Mouse (Mus musculus): ENCODE measurements at regions not wholly inside any gene's neighbourhood (a gene's known extent, or its start where the extent isn't known, plus 50 kb on each side); places are given as distances from the start of the nearest gene placed in this dataset.

DNA sequence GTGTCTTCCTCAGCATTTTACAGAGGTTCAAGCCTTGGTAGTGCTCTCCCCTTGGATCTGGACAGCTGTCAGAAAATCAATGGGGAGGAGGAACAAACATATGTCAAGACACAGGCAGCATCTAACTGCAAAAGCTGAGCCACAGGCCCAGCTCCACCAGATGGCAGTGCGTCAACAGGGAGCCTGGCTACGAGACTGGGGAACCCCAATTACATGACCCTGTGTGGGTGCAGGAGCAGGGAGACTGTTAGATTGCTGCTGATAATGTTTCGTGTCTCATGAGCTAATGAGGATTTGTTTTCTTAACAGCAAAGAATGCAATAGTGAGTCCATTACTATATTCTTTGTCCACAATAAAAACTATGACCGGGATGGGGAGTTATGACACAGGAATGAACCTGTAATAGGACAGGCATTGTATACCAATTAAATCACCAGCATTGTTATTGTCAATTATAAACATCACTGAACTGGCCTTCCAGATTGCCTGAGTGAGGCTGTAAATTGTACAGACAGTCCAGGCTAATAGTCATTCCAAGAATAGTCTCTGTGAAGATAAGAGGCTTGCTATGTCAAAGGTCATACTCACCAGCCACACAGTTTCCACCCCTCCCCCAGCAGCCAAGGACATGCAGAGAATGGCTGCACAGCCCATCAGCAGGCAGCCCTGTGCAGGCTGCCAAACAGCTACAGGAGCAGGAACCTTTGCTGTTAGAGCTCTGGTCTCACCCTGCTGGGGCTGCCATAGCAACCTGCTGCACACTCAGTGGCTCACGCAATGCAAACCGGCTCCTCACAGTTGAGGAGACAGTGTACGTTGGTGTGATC is 58.8 kb upstream of the Barx2 start:
- Histone ChIP-seq H3K4me2 (replicated peaks) (no peak overlapping the region), H3K4me3 (no peak overlapping the region), H3K9me3 (no peaks in the 10 kb centered on the region), H3K9ac (no peak overlapping the region), H3K27ac (no peak overlapping the region), H3K36me3 (no peaks in the 10 kb centered on the region), H3K27me3 (no peaks in the 10 kb centered on the region), H3K4me1 (no peaks in the 10 kb centered on the region; the same call in 1 of the 2 replicates)
- 15% methylated on average over 7 of the region's 7 CpGs for WGBS
- peak; percentile 72 for ATAC-seq (ENCODE audit: insufficient number of reproducible peaks, insufficient read depth, low FRiP score, low TSS enrichment)

- Histone ChIP-seq H3K4me1 (no peaks in the 10 kb centered on the region; the same call in 1 of the 2 replicates), H3K9ac (no peak overlapping the region), H3K36me3 (no peaks in the 10 kb centered on the region), H3K4me2 (replicated peaks) (no peak overlapping the region), H3K27ac (no peak overlapping the region), H3K4me3 (no peak overlapping the region), H3K9me3 (no peaks in the 10 kb centered on the region), H3K27me3 (no peaks in the 10 kb centered on the region)
- 53% methylated on average over 6 of the region's 6 CpGs for WGBS
- ATAC-seq (ENCODE audit: insufficient number of reproducible peaks, insufficient read depth, low FRiP score, low TSS enrichment), result no peak
These were observed 59.3 kb upstream of the Barx2 start for GRCm38 (mm10) chr9:31972629-31972993.

DNA sequence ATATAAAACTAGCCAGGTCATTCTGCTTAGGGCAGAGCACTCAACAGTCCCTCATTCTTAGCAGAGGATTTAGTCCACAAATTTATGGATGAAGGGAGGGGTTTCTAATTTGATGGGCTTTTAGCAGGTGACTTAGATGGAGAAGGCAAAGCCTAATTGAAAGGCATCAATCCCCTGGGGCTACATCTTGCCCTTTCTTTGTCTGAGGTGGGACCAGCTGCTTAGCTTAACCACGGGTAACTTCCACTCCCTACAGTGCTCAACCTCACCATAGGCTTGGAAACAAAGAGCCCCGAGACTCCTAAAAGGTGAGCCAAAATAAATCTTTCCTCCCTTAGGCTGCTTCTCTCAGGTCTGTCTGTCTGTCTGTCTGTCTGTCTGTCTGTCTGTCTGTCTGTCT is 62.9 kb upstream of the Barx2 start:
- no peaks in the 10 kb centered on the region for H3K36me3 ChIP-seq
- no peak overlapping the region for H3K27ac ChIP-seq

GRCm38 (mm10) chr9:31978071-31978470 is 64.8 kb upstream of the Barx2 start:
- WGBS, result 66% methylated on average over 2 of the region's 2 CpGs
- H3K4me3 ChIP-seq, result no peak overlapping the region
- no peak overlapping the region for H3K27ac ChIP-seq
- no peaks in the 10 kb centered on the region for H3K4me1 ChIP-seq
- H3K36me3 ChIP-seq, result no peaks in the 10 kb centered on the region
- no peak for ATAC-seq (ENCODE audit: insufficient number of reproducible peaks, insufficient read depth, low FRiP score, low TSS enrichment)
- H3K4me2 ChIP-seq (replicated peaks), result no peak overlapping the region
- no peak overlapping the region for H3K9ac ChIP-seq
- no peaks in the 10 kb centered on the region for H3K27me3 ChIP-seq
- H3K9me3 ChIP-seq, result peaks cover 4% of the 10 kb centered on the region; the same call in 1 of the 2 replicates

More for the DNA sequence above, 62.9 kb upstream of the Barx2 start:
- Histone ChIP-seq H3K27me3 (no peaks in the 10 kb centered on the region), H3K9ac (no peak overlapping the region), H3K4me3 (no peak overlapping the region), H3K4me2 (replicated peaks) (no peak overlapping the region), H3K4me1 (no peaks in the 10 kb centered on the region; the same call in 1 of the 2 replicates), H3K9me3 (peaks cover 4% of the 10 kb centered on the region; the same call in 1 of the 2 replicates)
- no peak for ATAC-seq (ENCODE audit: insufficient number of reproducible peaks, insufficient read depth, low FRiP score, low TSS enrichment)
- WGBS, result 39% methylated on average over 2 of the region's 2 CpGs

- Histone ChIP-seq H3K36me3 (no peaks in the 10 kb centered on the region), H3K4me2 (replicated peaks) (no peak overlapping the region), H3K9ac (no peak overlapping the region), H3K27ac (no peak overlapping the region), H3K4me1 (0 out of 2 replicates have a peak, but pooled peaks cover 3% of the 10 kb centered on the region), H3K4me3 (no peak overlapping the region), H3K27me3 (no peaks in the 10 kb centered on the region), H3K9me3 (peaks cover 4% of the 10 kb centered on the region; the same call in 1 of the 2 replicates)
- ATAC-seq (ENCODE audit: insufficient number of reproducible peaks, insufficient read depth, low FRiP score, low TSS enrichment), result no peak
- 89% methylated on average over 3 of the region's 3 CpGs for WGBS
These were observed 65.9 kb upstream of the Barx2 start for GRCm38 (mm10) chr9:31979211-31979610.

DNA sequence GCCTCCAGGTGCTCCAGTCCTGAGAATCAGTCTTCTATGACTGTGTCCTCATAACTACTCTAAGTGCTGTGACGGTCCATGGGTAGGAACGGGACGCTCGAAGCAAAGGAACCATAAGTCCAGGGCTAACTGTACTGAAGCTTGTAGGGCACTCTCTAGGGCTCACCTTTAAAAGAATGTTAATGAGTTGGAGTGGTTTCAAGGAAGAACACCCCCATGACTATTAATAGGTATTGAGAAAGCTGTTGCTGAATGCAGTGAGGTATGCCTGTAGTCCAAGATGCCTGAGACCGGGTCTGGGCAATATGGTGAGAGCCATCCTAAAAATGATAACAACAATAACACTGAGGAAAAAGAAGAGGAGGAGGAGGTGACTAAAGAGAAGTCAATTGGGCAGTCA is 67.2 kb upstream of the Barx2 start:
- no peak overlapping the region for H3K9ac ChIP-seq

DNA sequence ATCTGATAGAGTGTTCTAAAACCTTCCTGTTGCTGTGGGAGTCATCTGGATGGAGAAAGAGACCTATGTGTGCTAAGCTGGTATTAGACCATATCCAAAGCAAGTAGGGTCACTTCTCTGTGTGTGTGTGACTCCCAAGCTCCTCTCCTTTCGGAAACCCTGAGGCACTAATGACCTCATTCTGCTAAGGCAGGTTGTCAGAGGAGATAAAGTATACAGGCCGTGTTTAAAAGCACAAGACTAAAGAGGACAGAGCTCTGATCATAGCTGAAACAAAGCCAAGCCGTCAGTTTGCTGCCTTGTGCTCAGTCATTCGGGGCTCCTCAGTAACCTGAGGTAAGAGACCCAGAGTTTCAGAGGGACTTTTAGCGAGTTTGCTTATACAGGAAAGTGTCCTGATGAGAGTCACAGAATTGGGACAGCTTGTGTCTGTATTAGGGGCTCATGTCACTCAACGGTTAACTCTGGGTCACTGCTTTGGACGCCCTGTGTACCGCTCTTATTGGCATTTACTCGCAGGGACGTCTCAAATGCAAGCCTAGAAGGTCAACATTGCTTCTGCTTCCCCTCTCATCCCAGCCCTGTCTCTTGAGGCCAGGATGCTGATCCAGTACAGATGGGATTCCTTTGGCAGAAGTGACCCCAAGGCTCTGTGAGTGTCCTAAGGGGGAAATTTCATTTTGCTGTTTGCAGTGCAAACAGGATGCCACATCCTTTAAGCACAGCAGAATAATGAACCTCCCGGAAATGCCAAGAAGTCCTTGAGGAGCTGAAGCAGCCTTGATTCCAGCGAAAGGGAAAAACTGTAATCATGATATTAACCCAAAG is 70.7 kb upstream of the Barx2 start:
- 28% methylated on average over 12 of the region's 12 CpGs for WGBS
- Histone ChIP-seq H3K9me3 (no peaks in the 10 kb centered on the region), H3K27ac (no peak overlapping the region), H3K4me2 (replicated peaks) (no peak overlapping the region), H3K36me3 (no peaks in the 10 kb centered on the region), H3K27me3 (no peaks in the 10 kb centered on the region), H3K4me1 (peaks cover 6% of the 10 kb centered on the region; the same call in 1 of the 2 replicates), H3K4me3 (no peak overlapping the region), H3K9ac (no peak overlapping the region)
- no peak for ATAC-seq (ENCODE audit: insufficient number of reproducible peaks, insufficient read depth, low FRiP score, low TSS enrichment)

More for the DNA sequence above, 67.2 kb upstream of the Barx2 start:
- H3K27ac ChIP-seq, result no peak overlapping the region
- no peaks in the 10 kb centered on the region for H3K36me3 ChIP-seq
- no peak overlapping the region for H3K4me2 ChIP-seq (replicated peaks)
- H3K27me3 ChIP-seq, result no peaks in the 10 kb centered on the region
- ATAC-seq (ENCODE audit: insufficient number of reproducible peaks, insufficient read depth, low FRiP score, low TSS enrichment), result no peak
- H3K4me1 ChIP-seq, result peaks cover 6% of the 10 kb centered on the region; the same call in 1 of the 2 replicates
- WGBS, result 94% methylated on average over 5 of the region's 5 CpGs
- no peak overlapping the region for H3K4me3 ChIP-seq
- peaks cover 4% of the 10 kb centered on the region; the same call in 1 of the 2 replicates for H3K9me3 ChIP-seq

- Histone ChIP-seq H3K9me3 (no peaks in the 10 kb centered on the region), H3K9ac (no peak overlapping the region), H3K4me1 (peaks cover 4% of the 10 kb centered on the region; the same call in 1 of the 2 replicates), H3K4me2 (replicated peaks) (no peak overlapping the region), H3K4me3 (no peak overlapping the region), H3K27me3 (no peaks in the 10 kb centered on the region), H3K36me3 (no peaks in the 10 kb centered on the region), H3K27ac (no peak overlapping the region)
- WGBS, result 36% methylated on average over 7 of the region's 7 CpGs
- ATAC-seq (ENCODE audit: insufficient number of reproducible peaks, insufficient read depth, low FRiP score, low TSS enrichment), result no peak
These were observed 75.6 kb upstream of the Barx2 start for GRCm38 (mm10) chr9:31988826-31989225.

DNA sequence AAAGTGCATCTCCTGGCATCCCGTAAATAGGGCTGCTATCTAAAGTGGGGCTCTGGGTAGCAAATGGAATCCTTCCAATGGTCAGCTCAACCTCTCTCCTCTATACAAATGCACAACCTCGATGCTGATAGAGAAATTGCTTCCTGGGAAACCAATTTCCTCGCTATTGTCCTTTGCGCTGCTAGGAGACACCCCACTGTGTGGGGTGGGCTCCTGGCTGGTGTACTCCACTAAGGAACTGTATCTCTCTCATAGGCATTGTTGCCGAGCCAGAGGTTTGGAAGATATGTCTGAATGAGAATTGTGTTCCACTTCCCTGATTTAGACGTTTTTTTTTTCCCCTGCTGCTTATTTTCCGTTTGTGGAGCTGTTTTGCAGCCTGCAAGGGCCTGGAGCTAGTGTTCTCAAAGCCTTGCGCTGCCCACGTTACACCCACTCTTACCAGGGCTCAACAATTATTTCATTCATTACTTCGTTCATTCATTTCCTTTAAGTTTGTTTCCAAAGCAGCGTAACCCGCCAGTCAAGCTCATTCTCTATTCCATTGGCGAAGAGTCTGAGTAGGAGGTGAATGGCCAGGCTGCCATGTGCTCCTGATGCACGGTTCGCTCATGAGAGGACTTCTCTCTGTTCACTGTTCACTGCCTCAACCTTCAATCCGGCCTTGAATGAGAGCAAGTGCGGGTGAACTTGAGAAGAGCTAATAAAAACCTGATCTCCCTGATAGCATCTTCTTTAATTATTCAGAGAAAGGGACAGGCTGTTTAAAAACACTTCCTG is 76.5 kb upstream of the Barx2 start:
- H3K4me3 ChIP-seq, result no peak overlapping the region
- H3K9me3 ChIP-seq, result no peaks in the 10 kb centered on the region
- no peaks in the 10 kb centered on the region for H3K36me3 ChIP-seq
- 55% methylated on average over 17 of the region's 17 CpGs for WGBS
- no peak for ATAC-seq (ENCODE audit: insufficient number of reproducible peaks, insufficient read depth, low FRiP score, low TSS enrichment)
- no peak overlapping the region for H3K27ac ChIP-seq
- no peaks in the 10 kb centered on the region for H3K27me3 ChIP-seq
- H3K9ac ChIP-seq, result no peak overlapping the region
- 0 out of 2 replicates have a peak, but pooled peaks cover under 1% of the 10 kb centered on the region for H3K4me1 ChIP-seq
- no peak overlapping the region for H3K4me2 ChIP-seq (replicated peaks)

- ATAC-seq (ENCODE audit: insufficient number of reproducible peaks, insufficient read depth, low FRiP score, low TSS enrichment), result no peak
- 88% methylated on average over 4 of the region's 4 CpGs for WGBS
- H3K4me1 ChIP-seq, result no peaks in the 10 kb centered on the region
These were observed 77.2 kb upstream of the Barx2 start for GRCm38 (mm10) chr9:31990456-31990855.

More at GRCm38 (mm10) chr9:31990456-31990855, 77.2 kb upstream of the Barx2 start:
- H3K4me2 ChIP-seq (replicated peaks), result no peak overlapping the region
- H3K9me3 ChIP-seq, result no peaks in the 10 kb centered on the region
- no peak overlapping the region for H3K4me3 ChIP-seq
- H3K36me3 ChIP-seq, result no peaks in the 10 kb centered on the region
- H3K9ac ChIP-seq, result no peak overlapping the region
- no peaks in the 10 kb centered on the region for H3K27me3 ChIP-seq
- no peak overlapping the region for H3K27ac ChIP-seq

All from embryonic facial prominence, embryonic 12.5 days (tissue).